Mouse (Mus musculus): Measurements from ENCODE around the gene Gemin4. TPM values are rescaled to one million over a fixed set of nuclear protein-coding genes. Genes with fewer than 3 reads are reported as not detected.

Gene Gemin4
- polyA plus RNA-seq, 1 experiment: 19.4 TPM

DNA sequence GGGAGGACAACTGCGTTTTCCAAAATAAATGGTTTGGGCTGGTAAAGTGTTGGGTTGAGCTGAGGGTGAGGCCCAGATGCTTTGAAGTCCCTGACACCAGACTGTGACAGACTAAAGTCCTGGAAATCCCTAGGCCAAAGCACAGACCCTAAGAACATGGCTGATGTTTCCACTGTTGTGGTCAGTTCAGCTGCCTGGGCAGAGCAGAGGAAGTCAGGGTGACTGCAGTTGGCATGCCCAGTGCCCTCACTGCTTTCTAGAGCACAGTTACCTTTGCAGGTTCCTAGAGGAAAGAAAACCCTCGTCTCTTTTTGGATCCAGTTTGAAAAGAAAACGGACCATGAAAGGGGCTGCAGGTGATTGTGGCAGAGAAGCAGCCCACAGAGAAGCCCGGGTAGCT, 39.9 kb upstream of the Gemin4 start:
- no peak for TF ChIP-seq MAX (IDR thresholded peaks at IDR 0.05)
- no peak for TF ChIP-seq MYOG (IDR thresholded peaks at IDR 0.05; ENCODE audit: control insufficient read depth, extremely low read depth, insufficient read length)
- TF ChIP-seq CTCF (IDR thresholded peaks at IDR 0.05; ENCODE audit: control insufficient read depth, insufficient read depth, insufficient read length): no peak
- TF ChIP-seq CEBPB (IDR thresholded peaks at IDR 0.05; ENCODE audit: low read depth): no peak
- TF ChIP-seq MYOD1 (IDR thresholded peaks at IDR 0.05; ENCODE audit: control insufficient read depth, insufficient read length, low read depth): no peak
- no peak for TF ChIP-seq USF1 (IDR thresholded peaks at IDR 0.05; ENCODE audit: low read depth)
- no peak for TF ChIP-seq FOSL1 (IDR thresholded peaks at IDR 0.05; ENCODE audit: insufficient read depth, low read length, poor library complexity, severe bottlenecking)
- peaks cover 13% of the 10 kb centered on the region for H3K36me3 ChIP-seq (ENCODE audit: control insufficient read depth, insufficient read depth)

GRCm38 (mm10) chr11:76256129-76256528, 38.7 kb upstream of the Gemin4 start:
- Histone ChIP-seq H3ac (ENCODE audit: control insufficient read depth, insufficient read length, low read depth) (no peak overlapping the region), H3K79me2 (ENCODE audit: control insufficient read depth, insufficient read depth) (no peaks in the 10 kb centered on the region), H3K79me3 (ENCODE audit: low read depth) (no peaks in the 10 kb centered on the region), H3K36me3 (ENCODE audit: control insufficient read depth, insufficient read depth) (peaks cover 17% of the 10 kb centered on the region), H3K4me3 (ENCODE audit: insufficient read depth, poor library complexity, severe bottlenecking) (no peak overlapping the region), H3K27me3 (ENCODE audit: control insufficient read depth, insufficient read depth, insufficient read length) (no peaks in the 10 kb centered on the region)
- TF ChIP-seq USF1 (IDR thresholded peaks at IDR 0.05; ENCODE audit: low read depth): no peak
- no peak for TF ChIP-seq MYOG (IDR thresholded peaks at IDR 0.05; ENCODE audit: control insufficient read depth, extremely low read depth, insufficient read length)
- no peak for TF ChIP-seq FOSL1 (IDR thresholded peaks at IDR 0.05; ENCODE audit: insufficient read depth, low read length, poor library complexity, severe bottlenecking)
- no peak for TF ChIP-seq CEBPB (IDR thresholded peaks at IDR 0.05; ENCODE audit: low read depth)

More for the DNA sequence above, 39.9 kb upstream of the Gemin4 start:
- Histone ChIP-seq H3K27me3 (ENCODE audit: control insufficient read depth, insufficient read depth, insufficient read length) (no peaks in the 10 kb centered on the region), H3K79me2 (ENCODE audit: control insufficient read depth, insufficient read depth) (no peaks in the 10 kb centered on the region), H3ac (ENCODE audit: control insufficient read depth, insufficient read length, low read depth) (no peak overlapping the region), H3K79me3 (ENCODE audit: low read depth) (no peaks in the 10 kb centered on the region), H3K4me3 (ENCODE audit: insufficient read depth, poor library complexity, severe bottlenecking) (no peak overlapping the region)

DNA sequence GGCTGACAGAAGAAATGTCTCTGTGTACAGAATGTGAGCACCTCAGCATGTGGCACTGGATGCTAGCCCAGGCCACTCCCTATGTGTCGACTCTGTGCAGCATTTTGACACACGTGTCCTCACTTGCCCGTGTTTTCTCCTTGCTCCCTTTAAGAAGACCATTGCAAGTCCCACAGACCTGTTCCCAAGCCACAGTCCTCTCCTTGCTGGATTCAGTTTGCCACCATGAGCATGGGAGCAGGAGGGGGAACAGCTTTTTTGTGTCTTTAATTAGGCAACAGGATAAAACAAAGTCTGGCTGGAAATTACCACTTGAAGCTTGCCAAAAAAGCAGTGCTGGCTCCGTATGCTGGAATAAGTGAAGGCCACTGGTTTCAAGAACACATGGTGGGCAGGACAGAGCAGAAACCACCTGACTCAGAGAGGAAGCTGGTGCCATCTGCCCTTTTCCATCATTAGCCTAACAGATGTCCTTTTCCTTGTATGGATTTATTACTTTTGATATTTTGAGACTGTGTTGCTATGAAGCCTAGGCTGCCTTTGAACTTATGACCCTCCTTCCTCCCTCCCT, 38.1 kb upstream of the Gemin4 start:
- Histone ChIP-seq H3ac (ENCODE audit: control insufficient read depth, insufficient read length, low read depth) (no peak overlapping the region), H3K79me3 (ENCODE audit: low read depth) (no peaks in the 10 kb centered on the region), H3K36me3 (ENCODE audit: control insufficient read depth, insufficient read depth) (peaks cover 19% of the 10 kb centered on the region), H3K4me3 (ENCODE audit: insufficient read depth, poor library complexity, severe bottlenecking) (no peak overlapping the region), H3K27me3 (ENCODE audit: control insufficient read depth, insufficient read depth, insufficient read length) (no peaks in the 10 kb centered on the region), H3K79me2 (ENCODE audit: control insufficient read depth, insufficient read depth) (no peaks in the 10 kb centered on the region)
- peak; percentile 31 for TF ChIP-seq USF1 (IDR thresholded peaks at IDR 0.05; ENCODE audit: low read depth)
- TF ChIP-seq MYOG (IDR thresholded peaks at IDR 0.05; ENCODE audit: control insufficient read depth, extremely low read depth, insufficient read length): no peak
- peak; percentile 71 for TF ChIP-seq MYOD1 (IDR thresholded peaks at IDR 0.05; ENCODE audit: control insufficient read depth, insufficient read length, low read depth)
- no peak for TF ChIP-seq MAX (IDR thresholded peaks at IDR 0.05)
- no peak for TF ChIP-seq CTCF (IDR thresholded peaks at IDR 0.05; ENCODE audit: control insufficient read depth, insufficient read depth, insufficient read length)
- no peak for TF ChIP-seq FOSL1 (IDR thresholded peaks at IDR 0.05; ENCODE audit: insufficient read depth, low read length, poor library complexity, severe bottlenecking)

DNA sequence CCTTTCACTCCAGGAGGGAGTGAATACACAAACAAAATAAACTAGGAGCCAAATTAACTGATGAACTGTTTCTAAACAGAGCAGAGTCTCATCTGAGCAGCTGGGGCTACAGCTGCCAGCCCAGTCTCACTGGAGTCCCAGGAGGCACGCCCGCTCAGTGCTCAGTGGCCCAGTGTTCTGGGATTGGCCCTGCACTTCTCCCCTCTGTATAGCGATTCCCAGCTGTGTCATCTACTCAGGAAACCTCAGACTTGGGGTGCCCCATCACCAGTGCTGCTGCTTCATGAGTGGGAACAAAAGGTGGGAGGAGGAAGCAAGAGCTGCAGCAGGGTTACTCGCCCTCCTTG, 36.4 kb upstream of the Gemin4 start:
- Histone ChIP-seq H3K36me3 (ENCODE audit: control insufficient read depth, insufficient read depth) (peaks cover 33% of the 10 kb centered on the region), H3ac (ENCODE audit: control insufficient read depth, insufficient read length, low read depth) (no peak overlapping the region), H3K79me2 (ENCODE audit: control insufficient read depth, insufficient read depth) (no peaks in the 10 kb centered on the region), H3K79me3 (ENCODE audit: low read depth) (no peaks in the 10 kb centered on the region), H3K27me3 (ENCODE audit: control insufficient read depth, insufficient read depth, insufficient read length) (no peaks in the 10 kb centered on the region), H3K4me3 (ENCODE audit: insufficient read depth, poor library complexity, severe bottlenecking) (no peak overlapping the region)
- no peak for TF ChIP-seq MYOG (IDR thresholded peaks at IDR 0.05; ENCODE audit: control insufficient read depth, extremely low read depth, insufficient read length)
- no peak for TF ChIP-seq CTCF (IDR thresholded peaks at IDR 0.05; ENCODE audit: control insufficient read depth, insufficient read depth, insufficient read length)
- TF ChIP-seq CEBPB (IDR thresholded peaks at IDR 0.05; ENCODE audit: low read depth): no peak
- TF ChIP-seq MYOD1 (IDR thresholded peaks at IDR 0.05; ENCODE audit: control insufficient read depth, insufficient read length, low read depth): no peak

DNA sequence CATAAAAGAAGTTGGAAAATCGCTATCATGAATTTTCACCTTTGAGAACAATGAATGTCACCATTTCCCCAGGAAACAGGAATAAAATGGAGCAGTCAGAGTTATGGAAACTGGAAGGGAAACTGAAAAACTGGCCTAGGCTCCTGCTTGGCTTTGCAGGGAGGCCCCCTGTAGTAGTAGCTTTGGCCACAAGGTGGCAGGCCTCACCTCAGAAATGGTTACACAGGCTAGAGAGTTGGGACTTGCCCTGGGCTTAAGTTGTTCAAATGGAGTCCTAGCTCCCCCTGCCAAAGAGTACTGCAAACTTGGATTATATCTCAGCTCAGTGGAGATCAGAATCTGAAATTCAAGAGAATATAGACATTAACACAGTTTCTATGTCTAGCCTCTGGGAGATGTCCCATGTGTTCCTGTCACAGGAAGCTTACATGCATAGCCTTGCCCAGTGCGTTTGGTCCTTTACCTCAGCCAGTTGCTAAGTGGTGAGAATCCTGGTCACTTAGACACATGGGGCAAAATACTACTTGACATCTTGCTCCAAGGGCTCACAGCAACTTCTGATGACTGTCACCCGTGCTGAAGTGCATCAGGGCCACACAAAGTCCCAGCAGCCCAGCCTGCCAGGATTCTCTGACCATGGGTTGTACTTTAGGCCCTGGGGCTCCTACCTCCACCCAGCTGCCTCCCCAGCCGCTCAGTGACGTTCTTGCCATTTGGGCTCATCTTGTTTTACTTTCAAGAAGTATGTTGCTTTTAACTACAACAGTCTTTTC, 35.9 kb upstream of the Gemin4 start:
- H3K27me3 ChIP-seq (ENCODE audit: control insufficient read depth, insufficient read depth, insufficient read length): no peaks in the 10 kb centered on the region
- no peak overlapping the region for H3K4me3 ChIP-seq (ENCODE audit: insufficient read depth, poor library complexity, severe bottlenecking)
- no peak overlapping the region for H3ac ChIP-seq (ENCODE audit: control insufficient read depth, insufficient read length, low read depth)
- H3K36me3 ChIP-seq (ENCODE audit: control insufficient read depth, insufficient read depth): peaks cover 39% of the 10 kb centered on the region
- H3K79me3 ChIP-seq (ENCODE audit: low read depth): no peaks in the 10 kb centered on the region
- TF ChIP-seq MAX (IDR thresholded peaks at IDR 0.05) (no peak), CTCF (IDR thresholded peaks at IDR 0.05; ENCODE audit: control insufficient read depth, insufficient read depth, insufficient read length) (peak; percentile 39), FOSL1 (IDR thresholded peaks at IDR 0.05; ENCODE audit: insufficient read depth, low read length, poor library complexity, severe bottlenecking) (no peak), MYOD1 (IDR thresholded peaks at IDR 0.05; ENCODE audit: control insufficient read depth, insufficient read length, low read depth) (no peak), MYOG (IDR thresholded peaks at IDR 0.05; ENCODE audit: control insufficient read depth, extremely low read depth, insufficient read length) (no peak), USF1 (IDR thresholded peaks at IDR 0.05; ENCODE audit: low read depth) (no peak)
- H3K79me2 ChIP-seq (ENCODE audit: control insufficient read depth, insufficient read depth): no peaks in the 10 kb centered on the region

DNA sequence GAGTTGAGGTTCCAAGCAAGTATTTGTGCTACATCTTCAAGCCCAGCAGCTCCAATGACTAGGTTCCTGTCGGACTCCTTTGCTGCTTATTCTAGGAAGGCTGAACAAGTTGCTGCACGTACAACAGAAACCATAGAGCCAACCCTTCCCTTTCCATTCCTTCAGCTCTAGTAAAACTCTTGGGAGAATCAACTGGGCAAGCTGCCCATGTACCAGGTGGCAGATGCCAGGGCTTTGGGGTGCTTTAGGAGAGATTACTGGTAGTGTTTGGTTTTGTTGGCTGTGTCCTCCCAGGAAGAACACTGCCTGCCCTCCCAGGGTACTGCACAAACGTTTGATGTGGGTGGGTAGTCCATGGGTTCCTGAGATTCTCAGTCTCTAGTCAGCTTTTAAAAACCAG, 34.6 kb upstream of the Gemin4 start:
- Histone ChIP-seq H3K27me3 (ENCODE audit: control insufficient read depth, insufficient read depth, insufficient read length) (no peaks in the 10 kb centered on the region), H3K79me3 (ENCODE audit: low read depth) (no peaks in the 10 kb centered on the region), H3ac (ENCODE audit: control insufficient read depth, insufficient read length, low read depth) (no peak overlapping the region), H3K4me3 (ENCODE audit: insufficient read depth, poor library complexity, severe bottlenecking) (no peak overlapping the region), H3K36me3 (ENCODE audit: control insufficient read depth, insufficient read depth) (peaks cover 48% of the 10 kb centered on the region), H3K79me2 (ENCODE audit: control insufficient read depth, insufficient read depth) (no peaks in the 10 kb centered on the region)
- TF ChIP-seq USF1 (IDR thresholded peaks at IDR 0.05; ENCODE audit: low read depth) (no peak), MYOG (IDR thresholded peaks at IDR 0.05; ENCODE audit: control insufficient read depth, extremely low read depth, insufficient read length) (no peak), MAX (IDR thresholded peaks at IDR 0.05) (no peak), CTCF (IDR thresholded peaks at IDR 0.05; ENCODE audit: control insufficient read depth, insufficient read depth, insufficient read length) (no peak), CEBPB (IDR thresholded peaks at IDR 0.05; ENCODE audit: low read depth) (no peak), MYOD1 (IDR thresholded peaks at IDR 0.05; ENCODE audit: control insufficient read depth, insufficient read length, low read depth) (no peak)

Data from C2C12 (cell line).